Mouse (Mus musculus): Measurements from ENCODE around the gene Snai3.

Gene Snai3

DNA sequence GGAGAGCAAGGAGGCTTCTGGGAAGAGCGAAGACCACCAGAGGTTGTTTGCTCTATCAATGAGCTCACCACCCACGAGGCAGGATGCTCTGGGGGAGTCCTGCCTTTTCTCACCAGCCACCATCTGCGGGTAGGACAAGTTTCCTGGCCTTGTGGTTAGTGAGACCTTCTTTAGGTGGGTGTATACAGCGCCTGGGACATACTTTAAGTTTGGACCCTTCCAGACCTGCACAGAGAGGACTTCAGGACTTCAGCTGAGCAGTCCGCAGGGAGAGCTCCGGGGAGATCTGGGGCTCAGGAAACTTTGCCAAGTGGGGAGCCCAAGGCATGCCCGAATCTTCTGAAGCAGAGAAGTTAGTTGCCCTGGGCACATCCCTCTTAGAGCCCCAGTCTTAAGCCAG is 543 bp downstream of the Snai3 start:
- DNase-seq (ENCODE audit: extremely low read depth, insufficient read length, low spot score) = no peak

DNA sequence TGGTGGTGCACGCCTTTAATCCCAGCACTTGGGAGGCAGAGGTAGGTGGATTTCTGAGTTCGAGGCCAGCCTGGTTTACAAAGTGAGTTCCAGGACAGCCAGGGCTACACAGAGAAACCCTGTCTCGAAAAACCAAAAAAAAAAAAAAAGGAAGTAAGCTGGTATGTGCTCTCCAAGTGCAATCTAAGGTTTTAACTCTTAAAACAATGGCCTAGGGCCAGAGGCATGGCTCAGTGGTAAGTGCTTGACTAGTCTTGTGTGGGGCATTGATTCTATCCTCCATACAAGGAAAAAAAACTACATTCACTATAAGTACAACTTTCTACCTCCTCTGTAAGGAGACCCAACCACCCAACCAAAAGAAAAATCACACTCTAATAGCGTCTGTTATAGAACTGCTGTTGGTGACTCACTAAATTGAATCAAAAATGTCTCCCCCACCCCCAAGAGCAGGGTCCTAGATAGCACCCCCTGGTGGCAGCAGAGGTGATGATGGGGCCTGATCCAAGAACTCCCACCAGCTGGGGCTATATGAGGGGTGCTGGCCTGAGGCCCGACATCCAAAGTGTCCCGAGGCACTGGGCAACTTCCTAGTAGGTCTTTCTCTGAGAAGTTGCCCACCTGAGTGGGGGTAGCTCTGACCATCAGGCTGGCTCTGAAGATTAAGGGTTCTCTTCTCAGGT is 1.2 kb downstream of the Snai3 start:
- DNase-seq (ENCODE audit: extremely low read depth, insufficient read length, low spot score) = no peak

DNA sequence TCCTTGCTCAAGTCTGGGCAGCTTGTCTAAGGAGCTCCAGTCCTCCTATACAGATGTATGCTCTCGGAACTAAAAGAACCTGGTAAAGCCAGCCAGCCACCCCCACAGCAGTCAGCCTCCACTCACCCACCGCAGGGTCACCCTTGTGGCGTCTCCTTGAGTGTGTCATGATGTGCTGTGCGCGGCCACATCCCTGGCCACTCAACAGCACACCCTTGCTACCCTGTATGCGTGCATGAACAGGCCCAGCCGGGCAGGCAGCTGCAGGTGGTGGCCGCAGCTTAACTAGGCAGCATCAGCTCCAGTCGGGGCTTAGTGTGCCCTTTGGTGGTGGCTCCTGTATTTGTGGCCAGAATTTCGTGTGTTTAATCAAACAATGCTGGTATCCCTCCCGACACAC is 3.4 kb downstream of the Snai3 start:
- DNase-seq (ENCODE audit: extremely low read depth, insufficient read length, low spot score) = peak; percentile 59

DNA sequence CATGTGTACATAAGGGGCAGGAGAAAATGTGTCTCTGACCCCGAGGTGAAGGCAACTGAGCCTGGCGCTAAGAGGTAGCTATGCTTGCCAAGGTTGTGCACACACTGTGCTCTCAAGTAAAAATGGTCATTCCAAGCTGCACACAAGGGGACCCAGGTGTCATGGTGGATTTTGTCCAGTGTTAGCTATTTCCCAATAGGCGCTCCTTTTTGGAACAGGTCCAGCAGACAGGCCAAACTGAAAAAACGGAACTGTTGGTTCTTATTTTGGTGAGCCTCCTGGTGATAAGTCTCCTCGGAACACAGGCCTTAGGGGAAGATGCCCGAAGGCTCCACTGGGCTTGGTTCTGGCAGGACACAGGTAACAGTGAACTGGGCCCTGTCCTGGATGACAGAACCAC is 6.1 kb downstream of the Snai3 start:
- DNase-seq (ENCODE audit: extremely low read depth, insufficient read length, low spot score) = no peak

DNA sequence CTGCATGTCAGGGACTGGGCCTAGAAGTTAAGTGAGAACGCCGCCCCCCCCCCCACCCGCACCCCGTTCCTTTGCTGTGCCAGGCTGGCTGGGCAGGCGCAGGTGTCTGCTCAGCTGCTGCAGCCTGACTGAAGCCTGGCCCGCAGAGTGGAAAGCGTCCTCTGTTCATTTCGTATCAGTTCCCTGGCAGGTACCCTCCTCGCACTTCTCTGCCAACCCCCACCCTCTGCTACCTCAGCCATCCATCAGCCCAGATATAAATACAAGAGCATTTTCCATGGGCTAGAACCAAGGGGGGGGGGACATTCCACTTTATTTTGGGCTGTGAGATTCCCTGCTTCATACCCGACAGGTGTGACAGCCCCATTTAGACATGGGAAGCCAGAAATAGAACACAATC is 8.4 kb downstream of the Snai3 start:
- no peak for DNase-seq (ENCODE audit: extremely low read depth, insufficient read length, low spot score)

DNA sequence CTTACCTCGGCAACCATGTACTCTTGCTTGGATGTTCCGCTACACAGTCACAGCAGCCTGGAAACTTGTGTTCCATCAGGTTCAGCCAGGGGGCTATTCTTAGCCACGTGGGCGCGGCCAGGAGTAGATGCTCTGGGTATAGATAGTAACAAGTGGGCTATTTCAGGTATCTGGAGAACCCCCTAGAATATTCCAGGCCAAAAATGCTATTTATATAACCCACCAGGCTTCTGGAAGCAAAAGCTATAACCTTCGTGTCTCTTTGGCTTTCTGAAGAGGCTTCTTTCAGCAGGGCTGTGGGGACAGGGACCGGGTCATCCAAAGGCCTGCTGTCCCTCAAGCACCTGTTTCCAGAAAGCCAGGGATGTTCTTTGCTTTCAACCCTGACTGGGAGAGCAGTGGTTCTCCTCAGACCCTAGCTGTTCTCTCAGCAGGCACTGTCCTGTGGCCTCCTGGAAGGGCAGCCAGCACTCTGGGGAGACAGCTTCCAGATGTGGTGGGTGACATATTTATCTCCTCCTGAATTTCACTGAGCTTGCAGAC is 9.3 kb downstream of the Snai3 start:
- DNase-seq (ENCODE audit: extremely low read depth, insufficient read length, low spot score) = no peak

DNA sequence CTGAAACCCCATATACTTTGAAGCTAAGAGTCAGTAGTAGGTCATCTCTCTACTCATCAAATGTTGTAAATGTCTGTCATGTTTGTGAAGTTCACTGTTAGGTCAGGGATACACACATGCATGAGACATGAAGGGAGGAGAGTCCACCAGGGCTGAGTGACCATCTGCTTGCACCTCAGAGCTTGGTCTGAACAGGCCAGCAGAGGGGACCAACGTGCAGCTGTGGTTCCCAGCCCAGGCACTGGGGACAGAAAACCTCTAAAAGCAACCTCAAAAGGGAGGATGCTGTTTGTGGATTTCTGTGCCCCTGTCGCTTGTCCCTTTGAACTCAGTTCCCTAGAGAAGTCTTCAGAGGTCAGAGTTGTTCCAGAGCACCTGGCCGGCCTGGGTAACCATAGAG is 15.3 kb downstream of the Snai3 start:
- no peak for DNase-seq (ENCODE audit: extremely low read depth, insufficient read length, low spot score)

DNA sequence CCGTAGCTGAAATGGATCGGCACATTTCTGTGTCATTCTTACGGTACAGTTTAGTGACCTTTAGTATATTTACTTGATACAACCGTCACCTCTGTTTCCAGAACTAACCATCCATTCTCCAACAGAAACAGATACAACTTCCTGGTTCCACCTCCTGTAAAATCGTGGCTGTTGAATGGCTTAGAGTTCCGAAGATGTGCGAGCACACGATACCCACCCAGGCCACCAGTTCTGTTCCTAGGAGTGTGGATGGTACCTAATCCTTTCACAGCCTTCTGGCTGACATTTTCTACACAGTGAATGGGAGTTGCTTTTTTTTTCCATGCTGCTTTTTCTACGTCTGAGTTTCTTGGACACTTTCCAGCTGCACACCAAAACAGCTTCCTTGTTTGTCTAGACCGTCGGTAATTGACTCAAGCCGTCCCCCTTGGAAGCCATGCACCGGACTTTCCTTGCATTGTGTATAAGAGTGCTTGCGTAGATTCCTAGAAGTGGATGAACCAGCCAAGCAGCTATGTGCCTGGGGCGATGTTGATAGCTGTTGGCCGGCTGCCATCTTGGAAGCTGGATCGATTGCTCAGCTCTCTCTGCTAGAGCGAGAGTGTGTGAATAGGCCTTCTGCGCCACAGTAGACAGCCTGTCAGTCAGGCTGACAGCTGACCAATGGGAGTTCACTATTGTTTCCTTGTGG is 16.3 kb downstream of the Snai3 start:
- peak; percentile 73 for DNase-seq (ENCODE audit: extremely low read depth, insufficient read length, low spot score)

DNA sequence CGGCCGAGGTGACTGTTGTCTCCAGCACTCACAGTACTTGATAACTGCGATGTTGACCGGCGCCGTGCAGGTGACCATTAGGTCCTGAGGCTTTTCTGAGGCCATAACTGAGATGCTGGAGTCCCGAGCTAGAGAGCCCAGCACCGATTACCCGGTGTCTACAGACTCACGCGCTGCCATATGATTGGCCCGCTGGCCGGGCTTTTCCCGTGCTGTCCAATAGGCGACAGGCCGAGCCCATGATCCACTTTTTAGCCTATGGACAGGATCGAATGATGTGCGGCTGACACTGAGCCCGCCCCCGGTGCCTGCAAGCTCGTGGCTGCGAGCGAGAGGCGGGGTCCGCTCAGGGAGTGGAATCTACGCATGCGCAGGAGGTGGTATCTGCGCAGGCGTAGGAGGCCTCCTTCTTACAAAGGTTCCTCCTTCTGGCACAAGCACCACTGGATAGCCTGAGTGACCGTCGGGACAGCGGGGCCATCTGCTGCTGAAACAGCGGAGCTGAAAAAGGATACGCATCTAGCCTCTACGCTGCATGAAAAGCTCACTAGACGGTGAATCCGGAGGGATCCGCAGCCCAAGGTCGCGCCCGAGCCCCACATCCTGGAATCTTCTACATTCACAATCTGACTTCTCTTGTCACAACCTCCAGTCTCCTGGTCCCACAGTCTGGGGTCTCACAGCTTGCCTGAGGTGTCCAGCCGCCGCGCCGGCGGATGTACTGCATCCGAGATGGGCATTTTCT is 17.1 kb downstream of the Snai3 start, which contains the start of gene Mvd:
TSS of gene Mvd (minus strand) at position 161 of the 745 bp plus-strand sequence.
- peak; percentile 99 for DNase-seq (ENCODE audit: extremely low read depth, insufficient read length, low spot score)

DNA sequence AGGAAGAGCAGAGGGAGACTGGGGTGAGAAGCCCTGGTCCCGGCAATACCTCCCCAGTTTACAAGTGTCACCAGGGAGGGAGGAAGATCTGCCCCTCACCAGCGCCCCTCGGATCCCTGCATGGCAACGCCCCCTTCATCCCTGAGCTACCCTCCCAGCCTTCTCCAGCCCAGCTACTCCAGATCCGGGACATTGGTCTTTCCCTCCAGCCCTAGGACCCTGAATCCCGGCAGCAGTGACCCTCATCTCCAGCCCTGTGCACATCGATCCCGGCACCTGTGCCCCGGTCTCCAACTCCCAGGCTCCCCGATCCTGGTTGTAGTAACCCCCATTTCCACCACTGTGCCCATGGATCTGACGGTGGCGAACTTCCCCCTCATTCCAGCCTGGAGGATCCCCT is 17.8 kb downstream of the Snai3 start:
- DNase-seq (ENCODE audit: extremely low read depth, insufficient read length, low spot score) = no peak

DNA sequence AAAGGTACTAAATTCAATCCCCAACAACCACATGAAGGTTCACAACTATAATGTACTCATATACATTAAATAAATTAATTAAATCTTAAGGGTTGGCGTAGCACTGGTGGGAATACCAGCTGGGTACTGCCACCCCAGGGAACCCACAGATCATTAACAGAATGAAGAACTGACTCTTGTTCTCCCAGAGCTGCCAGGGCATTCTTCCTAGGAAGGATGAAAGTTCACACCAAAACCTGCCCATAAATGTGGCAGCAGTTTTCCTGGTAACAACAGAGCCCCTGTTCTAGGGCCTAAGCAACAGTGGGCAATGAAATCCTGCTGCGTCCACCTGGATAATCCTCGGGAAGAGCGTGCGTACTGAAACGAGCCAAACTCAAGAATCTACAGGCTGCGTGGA is 18.2 kb downstream of the Snai3 start:
- DNase-seq (ENCODE audit: extremely low read depth, insufficient read length, low spot score) = no peak

DNA sequence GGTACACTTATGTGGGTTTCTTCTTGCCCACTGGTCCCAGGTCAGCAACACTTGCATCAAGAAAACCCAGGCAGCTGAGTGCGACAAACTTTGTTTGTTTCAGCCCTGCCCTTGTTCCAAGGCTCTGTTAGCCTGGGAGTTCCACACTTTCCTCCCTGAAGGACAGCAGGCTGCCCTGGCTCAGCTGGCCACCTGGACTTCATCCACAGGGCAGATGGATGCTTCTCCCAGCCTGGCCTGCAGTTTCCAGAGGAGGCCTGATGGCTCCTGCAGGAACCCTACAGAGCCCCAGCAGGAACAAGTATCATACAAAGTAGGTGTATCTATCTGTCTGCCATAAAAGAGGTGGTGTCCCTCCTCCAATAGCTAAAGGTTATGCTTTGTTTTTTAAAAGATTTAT is 19.2 kb downstream of the Snai3 start:
- DNase-seq (ENCODE audit: extremely low read depth, insufficient read length, low spot score) = no peak

DNA sequence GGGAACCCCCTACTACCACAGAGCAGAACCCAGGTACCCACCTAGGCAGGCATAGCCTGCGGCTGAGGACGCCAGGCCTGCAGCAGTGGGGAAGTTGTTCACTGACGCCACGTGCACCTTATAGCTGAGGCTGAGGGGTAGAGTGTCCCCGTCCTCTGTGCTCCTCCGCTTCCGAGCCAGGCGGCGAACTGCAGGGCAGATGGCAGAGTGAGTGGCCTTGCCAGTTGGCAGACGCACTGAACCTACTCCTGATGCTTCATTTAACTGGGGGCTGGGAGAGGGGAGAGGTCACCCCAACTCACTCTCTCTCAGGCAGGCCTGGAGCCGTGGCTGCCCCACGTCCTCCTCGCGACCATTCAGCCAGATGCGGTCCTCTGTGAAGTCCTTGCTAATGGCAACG is 21.2 kb downstream of the Snai3 start:
- no peak for DNase-seq (ENCODE audit: extremely low read depth, insufficient read length, low spot score)

DNA sequence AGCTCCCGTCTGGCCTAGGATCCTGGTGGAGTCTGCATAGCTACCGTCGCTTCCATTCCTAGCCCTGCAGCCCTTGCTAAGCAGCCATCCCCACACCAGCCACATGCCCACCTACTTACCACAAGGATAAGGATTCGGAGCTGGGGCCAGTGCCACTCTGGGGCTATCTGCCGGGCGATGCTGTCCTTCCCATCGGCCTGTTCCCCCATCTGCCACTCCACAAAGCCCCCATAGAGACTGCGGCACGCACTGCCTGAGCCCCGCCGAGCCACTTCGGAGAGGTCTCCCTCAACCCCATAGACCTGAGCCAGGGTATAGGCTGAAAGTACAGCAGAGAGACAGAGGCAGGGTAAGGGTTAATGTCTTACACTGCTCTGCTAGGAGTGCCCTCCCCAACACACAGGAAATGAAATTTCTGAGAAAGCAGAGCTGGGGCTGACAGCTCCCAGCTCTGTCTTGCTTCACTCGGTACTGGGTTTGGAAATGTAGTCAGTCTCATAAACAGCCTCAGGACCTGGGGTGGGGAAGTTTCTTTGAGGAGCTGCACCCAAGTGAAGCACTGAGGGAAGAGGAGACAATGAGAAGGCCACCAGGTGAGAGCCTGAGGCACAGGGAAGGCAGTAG is 22.7 kb downstream of the Snai3 start:
- no peak for DNase-seq (ENCODE audit: extremely low read depth, insufficient read length, low spot score)

DNA sequence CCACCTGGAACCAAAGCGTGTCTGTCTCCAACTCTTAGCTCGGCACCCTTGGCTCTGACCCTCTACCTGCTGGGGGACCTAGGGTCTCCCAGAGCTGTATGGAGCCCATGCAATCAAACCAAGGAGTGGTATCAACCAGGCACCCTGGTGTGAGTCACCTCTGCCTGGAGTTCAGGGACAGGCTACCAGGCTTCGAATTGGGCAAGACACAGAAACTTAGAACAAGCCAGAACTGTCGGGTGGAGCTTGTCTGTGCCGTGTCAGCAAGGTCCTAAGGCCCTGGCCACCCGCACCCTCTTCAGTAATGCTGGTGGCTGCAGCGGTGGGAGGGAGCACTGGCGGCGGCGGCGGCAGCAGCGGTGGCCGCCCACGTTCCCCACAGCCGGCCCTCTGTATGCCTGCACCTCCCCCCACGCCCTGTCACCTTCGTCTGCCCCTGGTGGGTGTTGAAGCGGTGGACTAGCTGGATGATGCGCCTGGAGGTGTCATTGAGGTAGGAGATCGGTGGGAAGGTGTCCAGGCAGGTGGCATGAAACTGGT is 23.9 kb downstream of the Snai3 start:
- no peak for DNase-seq (ENCODE audit: extremely low read depth, insufficient read length, low spot score)

DNA sequence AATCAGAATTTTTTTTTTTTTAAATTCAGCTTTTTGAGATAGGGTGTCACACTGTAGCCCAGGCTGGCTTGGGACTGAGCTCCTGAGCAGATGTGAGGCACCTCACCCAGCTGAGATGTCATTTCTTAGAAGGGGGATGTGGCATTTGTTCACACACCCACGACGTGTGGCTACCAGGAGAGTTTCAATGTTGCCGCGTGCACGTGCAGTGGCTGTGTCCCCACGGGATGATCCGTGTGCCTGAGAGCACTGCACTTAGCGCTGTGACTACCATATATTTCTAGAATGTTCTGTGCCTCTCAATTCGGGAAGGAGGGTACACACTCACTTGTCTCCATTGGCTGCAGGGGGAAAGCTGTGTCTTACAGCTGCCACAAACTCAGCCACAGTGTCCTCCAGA is 24.4 kb downstream of the Snai3 start:
- DNase-seq (ENCODE audit: extremely low read depth, insufficient read length, low spot score) = no peak

DNA sequence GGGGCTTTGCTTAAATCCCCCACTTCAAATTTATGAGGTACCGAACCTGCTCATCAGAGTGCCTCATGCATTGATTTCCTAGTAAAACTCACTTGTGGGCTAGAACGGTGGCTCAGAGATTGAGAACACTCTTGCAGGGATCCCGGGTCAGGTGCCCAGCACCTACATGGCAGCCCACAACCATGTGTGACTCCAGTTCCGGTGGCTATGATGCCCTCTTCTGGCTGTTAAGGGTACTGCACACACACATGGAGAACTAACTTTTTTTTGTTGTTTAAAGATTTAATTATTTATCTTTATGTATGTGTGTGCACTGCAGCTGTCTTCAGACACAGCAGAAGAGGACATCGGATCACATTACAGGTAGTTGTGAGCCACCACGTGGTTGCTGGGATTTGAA is 25.2 kb downstream of the Snai3 start:
- no peak for DNase-seq (ENCODE audit: extremely low read depth, insufficient read length, low spot score)

DNA sequence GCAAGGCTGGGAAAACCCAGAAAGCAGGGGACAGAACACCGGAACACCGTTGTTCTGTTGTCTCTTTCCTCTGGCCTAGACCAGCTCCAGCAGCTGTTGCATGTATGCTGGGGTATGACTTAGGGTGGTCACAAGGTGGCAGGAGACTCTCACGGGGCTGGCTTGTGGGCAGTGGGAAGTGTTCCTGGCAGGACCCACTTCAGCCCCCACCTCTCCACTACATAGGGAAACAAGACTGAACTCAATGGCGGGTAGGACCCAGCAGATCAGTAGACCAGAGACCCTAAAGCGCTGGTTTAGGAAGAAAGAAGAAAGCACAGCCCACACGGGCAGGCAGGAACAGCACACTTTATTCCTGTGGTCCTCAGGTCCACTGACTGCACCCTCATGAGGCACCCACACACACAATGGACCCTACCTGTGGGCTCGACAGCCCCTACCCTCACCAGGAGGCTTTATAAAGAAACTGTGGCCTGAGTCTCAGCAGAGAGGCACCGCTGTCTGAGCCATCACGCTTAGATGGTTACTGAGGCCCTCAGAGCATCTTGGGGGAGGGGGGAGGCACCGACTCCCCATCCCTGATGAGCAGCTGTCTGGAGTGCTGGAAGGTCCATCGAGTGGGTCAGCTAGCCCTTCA is 27.1 kb downstream of the Snai3 start:
- no peak for DNase-seq (ENCODE audit: extremely low read depth, insufficient read length, low spot score)

DNA sequence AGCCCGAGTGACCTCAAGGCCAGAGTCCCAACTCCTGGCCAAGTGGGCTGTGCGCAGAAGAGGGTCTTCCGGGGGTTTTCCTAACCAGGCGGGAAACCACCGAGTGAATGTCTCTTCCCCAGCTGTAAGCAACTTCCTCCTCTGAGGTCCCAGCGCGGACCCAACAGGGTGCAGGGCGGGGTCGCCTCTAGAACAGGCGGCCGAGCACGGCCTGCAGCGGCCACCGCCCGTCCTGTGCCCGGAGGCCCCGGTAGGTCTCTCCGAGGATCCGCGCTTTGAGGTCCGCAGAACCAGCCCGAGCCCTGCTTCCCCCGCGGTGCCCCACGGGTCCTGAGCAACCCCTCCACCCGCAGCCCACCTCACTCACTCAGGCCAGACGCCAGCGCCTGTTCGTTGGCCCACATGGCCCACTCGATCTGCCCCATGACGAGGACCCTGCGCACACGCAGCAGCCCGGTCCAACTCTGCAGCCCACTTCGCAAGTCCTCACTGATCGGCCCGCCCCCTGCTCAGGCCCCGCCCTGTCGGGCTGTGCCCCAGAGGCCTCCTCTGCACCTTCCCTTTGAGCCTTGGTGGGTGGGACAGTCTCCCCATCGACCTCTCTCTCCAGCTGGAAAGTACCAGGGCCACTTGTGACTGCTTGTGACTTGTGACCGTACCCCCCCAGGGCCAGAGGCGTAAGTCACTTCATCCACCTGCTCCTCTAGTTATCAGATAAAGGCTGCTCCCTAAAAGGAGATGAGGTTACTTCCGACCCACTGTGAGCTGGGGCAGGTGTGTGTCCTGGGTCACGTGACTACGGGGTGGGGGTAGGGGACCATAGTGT is 27.9 kb downstream of the Snai3 start, which contains the start of gene Cyba:
TSS of gene Cyba (minus strand) at position 488 of the 826 bp plus-strand sequence.
- DNase-seq (ENCODE audit: extremely low read depth, insufficient read length, low spot score) = peak; percentile 29

Measured in 3134 (cell line).